Mouse (Mus musculus): ENCODE measurements around the gene Olfr1121. TPM values are rescaled to one million over a fixed set of nuclear protein-coding genes. Genes with fewer than 3 reads are reported as not detected.
"Not testable (repeated sequence)": the region's sequence is repeated elsewhere in the genome, so short reads cannot be mapped to it uniquely, and the experiment has no call there.

The Olfr1121 gene
- not detected in 2 replicates for polyA plus RNA-seq (2016; fragmentation: Nextera tagmentation; extraction: Ambion mirVana)

DNA sequence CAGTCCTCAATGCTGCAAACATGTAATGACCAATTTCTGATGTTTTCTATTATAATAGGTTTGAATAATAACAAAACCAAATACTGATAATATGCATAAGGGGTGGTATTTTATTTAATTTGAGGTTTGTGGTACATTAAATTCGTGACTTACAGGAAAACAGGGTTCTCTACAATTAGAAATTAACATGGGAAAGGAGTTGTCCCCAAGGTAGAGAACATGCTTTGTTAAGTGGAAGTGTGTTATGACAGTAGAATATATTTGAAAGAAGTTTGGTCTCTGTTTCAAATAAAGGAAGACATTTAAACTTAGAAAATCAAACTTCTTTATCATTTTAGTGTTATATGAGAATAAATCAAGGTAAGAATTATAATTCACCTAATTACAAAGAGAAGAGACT lies at the start of gene Olfr1121:
Gene Olfr1121 (plus strand): TSS at position 301 of the 400 bp plus-strand sequence.
- no peaks in the 10 kb centered on the region for H3K4me1 ChIP-seq
- H3K27ac ChIP-seq (replicated peaks): no peak within 1 kb of the TSS
- H3K9me3 ChIP-seq: no peaks in the 10 kb centered on the region
- no peak for DNase-seq (ENCODE audit: low spot score)
- no peaks in the 10 kb centered on the region for H3K36me3 ChIP-seq (replicated peaks)
- no peaks in the 10 kb centered on the region for H3K27me3 ChIP-seq (replicated peaks; ENCODE audit: low read depth, poor library complexity, severe bottlenecking)
- WGBS: 46% methylated on average over 1 of the region's 1 CpGs
- no peak within 1 kb of the TSS for H3K4me3 ChIP-seq

DNA sequence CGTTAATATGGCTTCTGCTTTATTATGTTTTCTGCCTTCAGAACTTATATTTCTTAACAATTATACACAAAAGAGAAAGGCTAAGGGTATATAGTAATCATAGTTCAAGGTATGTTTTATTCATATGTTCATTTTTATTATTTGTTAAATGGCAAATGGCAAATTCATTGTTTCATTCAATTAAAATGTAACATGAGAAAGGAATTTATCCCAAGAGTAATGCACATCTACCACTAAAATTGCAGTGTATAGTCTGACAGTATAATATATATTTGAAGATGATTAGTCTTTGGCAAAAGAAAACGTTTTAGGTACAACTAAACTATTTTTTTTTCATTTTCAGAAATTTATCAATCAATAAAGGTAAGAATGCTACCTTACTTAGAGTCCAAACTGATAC lies 15.2 kb upstream of the Olfr1121 start, which contains the start of gene Olfr1120:
Gene Olfr1120 (plus strand): TSS at position 301 of the 400 bp plus-strand sequence.
- Histone ChIP-seq H3K36me3 (replicated peaks) (no peaks in the 10 kb centered on the region), H3K4me1 (no peaks in the 10 kb centered on the region), H3K4me3 (no peak within 1 kb of the TSS), H3K9me3 (no peaks in the 10 kb centered on the region), H3K27ac (replicated peaks) (no peak within 1 kb of the TSS), H3K27me3 (replicated peaks; ENCODE audit: low read depth, poor library complexity, severe bottlenecking) (no peaks in the 10 kb centered on the region)
- WGBS: 60% methylated on average over 2 of the region's 2 CpGs
- DNase-seq (ENCODE audit: low spot score): no peak

DNA sequence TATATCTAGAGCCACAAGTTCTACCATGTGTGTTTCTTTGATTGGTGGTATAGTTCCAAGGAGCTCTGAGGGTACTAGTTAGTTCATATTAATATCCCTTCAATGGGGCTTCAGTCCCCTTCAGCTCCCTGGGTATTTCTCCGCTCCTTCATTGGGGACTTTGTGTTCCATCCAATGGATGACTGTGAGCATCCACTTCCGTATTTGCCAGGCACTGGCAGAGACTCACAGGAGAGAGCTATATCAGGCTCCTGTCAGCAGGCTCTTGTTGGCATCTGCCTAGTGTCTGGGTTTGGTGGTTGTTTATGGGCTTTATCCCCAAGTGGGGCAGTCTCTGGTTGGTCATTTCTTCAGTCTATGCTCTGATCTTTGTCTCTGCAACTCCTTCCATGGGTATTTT lies 9.6 kb upstream of the Olfr1121 start:
- not testable (repeated sequence) for H3K27ac ChIP-seq (replicated peaks); H3K9me3 ChIP-seq; H3K4me1 ChIP-seq; DNase-seq (ENCODE audit: low spot score); H3K36me3 ChIP-seq (replicated peaks); H3K27me3 ChIP-seq (replicated peaks; ENCODE audit: low read depth, poor library complexity, severe bottlenecking); H3K4me3 ChIP-seq
- WGBS: 95% methylated on average over 2 of the region's 2 CpGs

DNA sequence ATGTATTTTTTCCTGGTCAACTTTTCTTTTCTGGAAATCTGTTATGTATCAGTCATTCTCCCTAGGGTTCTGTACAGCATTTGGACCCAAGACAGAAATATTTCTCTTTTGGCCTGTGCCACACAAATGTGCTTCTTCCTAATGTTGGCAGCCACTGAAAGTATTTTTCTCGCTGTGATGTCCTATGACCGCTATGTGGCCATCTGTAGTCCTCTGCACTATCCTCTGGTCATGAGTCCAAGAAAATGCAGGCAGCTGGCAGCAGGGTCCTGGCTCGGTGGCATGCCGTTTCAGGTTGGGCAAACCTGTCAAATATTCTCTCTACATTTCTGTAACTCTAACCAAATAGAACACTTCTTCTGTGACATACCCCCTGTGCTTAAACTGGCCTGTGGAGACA lies 2.0 kb downstream of the Olfr1121 start:
- Histone ChIP-seq H3K36me3 (replicated peaks) (no peaks in the 10 kb centered on the region), H3K27ac (replicated peaks) (no peak overlapping the region), H3K4me3 (no peak overlapping the region), H3K27me3 (replicated peaks; ENCODE audit: low read depth, poor library complexity, severe bottlenecking) (no peaks in the 10 kb centered on the region), H3K4me1 (no peaks in the 10 kb centered on the region), H3K9me3 (no peaks in the 10 kb centered on the region)
- DNase-seq (ENCODE audit: low spot score): no peak
- 87% methylated on average over 4 of the region's 4 CpGs for WGBS

- Histone ChIP-seq H3K4me3 (no peak overlapping the region), H3K27ac (replicated peaks) (no peak overlapping the region), H3K27me3 (replicated peaks; ENCODE audit: low read depth, poor library complexity, severe bottlenecking) (no peaks in the 10 kb centered on the region), H3K4me1 (no peaks in the 10 kb centered on the region), H3K9me3 (no peaks in the 10 kb centered on the region), H3K36me3 (replicated peaks) (no peaks in the 10 kb centered on the region)
- DNase-seq (ENCODE audit: low spot score): no peak
- WGBS: 88% methylated on average over 2 of the region's 2 CpGs
These were observed 14.2 kb downstream of the Olfr1121 start for GRCm38 (mm10) chr2:87383935-87384334.

- Histone ChIP-seq H3K27ac (replicated peaks) (no peak within 1 kb of the TSS), H3K4me1 (no peaks in the 10 kb centered on the region), H3K4me3 (no peak within 1 kb of the TSS), H3K27me3 (replicated peaks; ENCODE audit: low read depth, poor library complexity, severe bottlenecking) (no peaks in the 10 kb centered on the region), H3K9me3 (no peaks in the 10 kb centered on the region), H3K36me3 (replicated peaks) (no peaks in the 10 kb centered on the region)
- no peak for DNase-seq (ENCODE audit: low spot score)
- 92% methylated on average over 2 of the region's 2 CpGs for WGBS
These were observed 15.9 kb downstream of the Olfr1121 start, which contains the start of gene Olfr1122 for GRCm38 (mm10) chr2:87385549-87385948. Olfr1122 (plus strand) TSS chr2:87385849.

- DNase-seq (ENCODE audit: low spot score); H3K4me3 ChIP-seq; H3K36me3 ChIP-seq (replicated peaks); H3K27ac ChIP-seq (replicated peaks); H3K9me3 ChIP-seq; H3K4me1 ChIP-seq; H3K27me3 ChIP-seq (replicated peaks; ENCODE audit: low read depth, poor library complexity, severe bottlenecking): not testable (repeated sequence)
- 90% methylated on average over 5 of the region's 5 CpGs for WGBS
These were observed 23.9 kb downstream of the Olfr1121 start for GRCm38 (mm10) chr2:87393605-87394004.

DNA sequence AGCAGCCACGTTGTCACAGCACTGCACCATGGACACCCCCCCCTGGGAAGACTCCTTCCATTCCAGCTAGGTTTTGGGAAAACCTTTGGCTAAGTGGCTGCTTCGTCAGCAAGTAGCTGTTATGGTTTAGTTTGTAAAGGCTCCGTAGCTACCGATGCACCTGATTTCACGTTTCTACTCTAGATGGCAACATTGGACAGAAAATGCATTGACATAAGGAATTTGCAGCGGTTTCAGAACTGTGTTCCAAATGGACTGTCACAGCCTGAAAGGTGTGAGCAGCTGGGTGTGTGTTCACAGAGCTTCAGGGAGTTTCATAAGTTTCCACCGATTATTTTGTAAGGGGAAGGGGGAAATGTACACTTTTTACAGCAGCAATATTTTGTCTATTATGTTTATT lies 25.0 kb downstream of the Olfr1121 start:
- WGBS: 90% methylated on average over 7 of the region's 7 CpGs
- not testable (repeated sequence) for H3K4me3 ChIP-seq; H3K27me3 ChIP-seq (replicated peaks; ENCODE audit: low read depth, poor library complexity, severe bottlenecking); H3K4me1 ChIP-seq; DNase-seq (ENCODE audit: low spot score); H3K9me3 ChIP-seq; H3K27ac ChIP-seq (replicated peaks); H3K36me3 ChIP-seq (replicated peaks)

GRCm38 (mm10) chr2:87416335-87416734 lies 46.6 kb downstream of the Olfr1121 start, which contains the start of gene Olfr1123:
Olfr1123 (plus strand) TSS chr2:87416635.
- H3K27ac ChIP-seq (replicated peaks): no peak within 1 kb of the TSS
- no peak within 1 kb of the TSS for H3K4me3 ChIP-seq
- 85% methylated on average over 1 of the region's 1 CpGs for WGBS
- no peak for DNase-seq (ENCODE audit: low spot score)
- no peaks in the 10 kb centered on the region for H3K36me3 ChIP-seq (replicated peaks)
- H3K27me3 ChIP-seq (replicated peaks; ENCODE audit: low read depth, poor library complexity, severe bottlenecking): no peaks in the 10 kb centered on the region
- no peaks in the 10 kb centered on the region for H3K4me1 ChIP-seq
- H3K9me3 ChIP-seq: no peaks in the 10 kb centered on the region

Other genes starting within 250 kb of the Olfr1121 start
- not detected in 2 replicates for gene Olfr1110, start 229.6 kb upstream of the Olfr1121 start, polyA plus RNA-seq (2016; fragmentation: Nextera tagmentation; extraction: Ambion mirVana)
- gene Olfr1111, start 217.3 kb upstream of the Olfr1121 start, polyA plus RNA-seq (2016; fragmentation: Nextera tagmentation; extraction: Ambion mirVana): not detected in 2 replicates
- gene Olfr1112, start 182.1 kb upstream of the Olfr1121 start, polyA plus RNA-seq (2016; fragmentation: Nextera tagmentation; extraction: Ambion mirVana): not detected in 2 replicates
- not detected in 2 replicates for gene Olfr1113, start 160.9 kb upstream of the Olfr1121 start, polyA plus RNA-seq (2016; fragmentation: Nextera tagmentation; extraction: Ambion mirVana)
- gene Olfr1115, start 121.9 kb upstream of the Olfr1121 start, polyA plus RNA-seq (2016; fragmentation: Nextera tagmentation; extraction: Ambion mirVana): not detected in 2 replicates
- not detected in 2 replicates for gene Olfr1116, start 102.4 kb upstream of the Olfr1121 start, polyA plus RNA-seq (2016; fragmentation: Nextera tagmentation; extraction: Ambion mirVana)
- not detected in 2 replicates for gene Olfr1118, start 62.3 kb upstream of the Olfr1121 start, polyA plus RNA-seq (2016; fragmentation: Nextera tagmentation; extraction: Ambion mirVana)
- gene Olfr1120, start 15.1 kb upstream of the Olfr1121 start, polyA plus RNA-seq (2016; fragmentation: Nextera tagmentation; extraction: Ambion mirVana): not detected in 2 replicates
- gene Olfr1122, start 16.0 kb downstream of the Olfr1121 start, polyA plus RNA-seq (2016; fragmentation: Nextera tagmentation; extraction: Ambion mirVana): not detected in 2 replicates
- not detected in 2 replicates for gene Olfr1123, start 46.7 kb downstream of the Olfr1121 start, polyA plus RNA-seq (2016; fragmentation: Nextera tagmentation; extraction: Ambion mirVana)
- 0.06 and 0.14 TPM in 2 replicates for gene Olfr1124, start 60.4 kb downstream of the Olfr1121 start, polyA plus RNA-seq (2016; fragmentation: Nextera tagmentation; extraction: Ambion mirVana)
- gene Olfr1126, start 84.1 kb downstream of the Olfr1121 start, polyA plus RNA-seq (2016; fragmentation: Nextera tagmentation; extraction: Ambion mirVana): not detected in 2 replicates
- not detected in 2 replicates for gene Pramel7, start 127.2 kb downstream of the Olfr1121 start, polyA plus RNA-seq (2016; fragmentation: Nextera tagmentation; extraction: Ambion mirVana)
- not detected in 2 replicates for gene Pramel6, start 136.7 kb downstream of the Olfr1121 start, polyA plus RNA-seq (2016; fragmentation: Nextera tagmentation; extraction: Ambion mirVana)
- not detected in 2 replicates for gene Olfr153, start 161.9 kb downstream of the Olfr1121 start, polyA plus RNA-seq (2016; fragmentation: Nextera tagmentation; extraction: Ambion mirVana)
- not detected in 2 replicates for gene Olfr1128, start 175.6 kb downstream of the Olfr1121 start, polyA plus RNA-seq (2016; fragmentation: Nextera tagmentation; extraction: Ambion mirVana)
- gene Olfr1129, start 204.0 kb downstream of the Olfr1121 start, polyA plus RNA-seq (2016; fragmentation: Nextera tagmentation; extraction: Ambion mirVana): not detected in 2 replicates
- gene Olfr1130, start 236.3 kb downstream of the Olfr1121 start, polyA plus RNA-seq (2016; fragmentation: Nextera tagmentation; extraction: Ambion mirVana): not detected in 2 replicates